Mouse (Mus musculus) left cerebral cortex, postnatal 14 days (tissue): ENCODE measurements around the gene Cers3. TPM values are rescaled to one million over a fixed set of nuclear protein-coding genes. Genes with fewer than 3 reads are reported as not detected.

ENCODE experiments used
- DNase-seq, 2 experiments: peaks; one replicate each; pipeline ENCODE4 v3.0.0; 2021 to 2022; ENCODE audit warnings: low spot score in 2 of 2, mixed read lengths in 1 of 2
- intact Hi-C: fragments of 180-260 bp; cut with DNase I; formaldehyde crosslinking; loops from one replicate; pipeline ENCODE4 v1.15.1; 2025
- total RNA-seq, 2 experiments: library from RNA; stranded (reverse); gene quantifications; 2 replicates each; pipeline ENCODE4 v1.2.3; 2021

The Cers3 gene
- total RNA-seq, 2 experiments from 2014 or later: 0.42 to 0.74 TPM

- DNase-seq: peak in 1 of 2 experiments; percentile 27
- intact Hi-C loops: loop anchor here (5.0 kb wide), 1 partner anchor 377 kb away; no protein-coding TSS in a partner anchor
These were observed 76.7 kb downstream of the Cers3 start for GRCm38 (mm10) chr7:66820034-66820433.

GRCm38 (mm10) chr7:66830803-66831202, 87.5 kb downstream of the Cers3 start:
- no peak for DNase-seq
- intact Hi-C loops: no loop called here

DNA sequence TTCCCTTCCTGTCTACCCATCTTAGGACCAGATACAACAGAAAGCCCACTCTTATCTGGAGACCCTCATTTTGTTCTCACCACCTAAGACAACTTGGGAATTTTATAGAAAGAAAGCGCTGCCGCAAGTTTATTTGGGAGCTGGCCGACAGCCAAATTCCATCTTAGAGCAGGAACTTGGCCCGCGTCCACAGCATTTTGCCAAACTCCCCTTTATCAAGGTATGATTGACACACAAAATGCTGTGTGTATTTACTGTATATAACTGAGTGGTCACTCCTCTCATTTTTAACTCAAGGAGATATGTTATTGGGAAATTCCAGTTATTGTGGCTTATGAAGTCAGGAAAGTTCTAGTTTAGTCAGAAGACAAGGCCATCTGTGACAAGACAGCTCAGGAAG, 88.0 kb downstream of the Cers3 start:
- intact Hi-C loops: no loop called here
- peak in 1 of 2 experiments; percentile 49 for DNase-seq

- DNase-seq: peak; percentile 96 to 98
These were observed 96.2 kb downstream of the Cers3 start, which contains the start of gene Adamts17 for GRCm38 (mm10) chr7:66839463-66840007. Adamts17 (plus strand) TSS chr7:66839735.

GRCm38 (mm10) chr7:66840008-66840719, 96.9 kb downstream of the Cers3 start:
- DNase-seq: peak in 1 of 2 experiments; percentile 40
- intact Hi-C loops: loop anchor here (5.0 to 10.0 kb wide), 2 partner anchors 225 to 792 kb away; no protein-coding TSS in a partner anchor

More at GRCm38 (mm10) chr7:66839463-66840007, 96.2 kb downstream of the Cers3 start, which contains the start of gene Adamts17:
- intact Hi-C loops: loop anchor here (2.0 to 10.0 kb wide), 3 partner anchors 129 to 793 kb away; no protein-coding TSS in a partner anchor

DNA sequence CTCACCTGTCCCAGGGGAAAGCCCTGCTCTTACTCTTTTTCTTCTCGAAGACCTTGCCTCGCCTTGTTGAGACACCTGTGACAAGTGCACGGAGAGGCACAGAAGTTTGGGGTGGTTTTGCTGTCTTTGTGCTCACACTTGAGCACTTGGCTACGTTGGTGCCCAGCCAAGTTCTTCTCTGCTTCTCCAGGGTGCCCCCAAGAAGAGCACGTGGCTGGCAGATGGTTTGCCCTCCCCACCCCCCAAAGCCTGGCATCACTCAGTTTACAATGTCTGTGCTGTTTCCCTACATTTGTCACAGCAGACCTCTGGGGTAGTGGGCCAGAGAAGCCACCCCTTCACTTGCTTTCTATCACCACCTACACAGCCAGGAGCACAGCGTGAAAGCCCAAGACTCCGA, 97.9 kb downstream of the Cers3 start:
- intact Hi-C loops: loop anchor here (5.0 to 10.0 kb wide), 2 partner anchors 224 to 791 kb away; no protein-coding TSS in a partner anchor
- DNase-seq: peak in 1 of 2 experiments; percentile 24

- intact Hi-C loops: loop anchor here (1.0 to 10.0 kb wide), 3 partner anchors 223 to 790 kb away; no protein-coding TSS in a partner anchor
- DNase-seq: peak; percentile 91 to 92
These were observed 98.7 kb downstream of the Cers3 start for GRCm38 (mm10) chr7:66842021-66842420.

- intact Hi-C loops: loop anchor here (5.0 to 10.0 kb wide), 2 partner anchors 221 to 788 kb away; no protein-coding TSS in a partner anchor
- DNase-seq: no peak
These were observed 100.5 kb downstream of the Cers3 start for GRCm38 (mm10) chr7:66843846-66844245.

- intact Hi-C loops: loop anchor here (10.0 kb wide), 1 partner anchor 218 kb away; no protein-coding TSS in a partner anchor
- DNase-seq: no peak
These were observed 103.3 kb downstream of the Cers3 start for GRCm38 (mm10) chr7:66846582-66846981.

GRCm38 (mm10) chr7:66847299-66847698, 104.0 kb downstream of the Cers3 start:
- intact Hi-C loops: loop anchor here (10.0 kb wide), 1 partner anchor 218 kb away; no protein-coding TSS in a partner anchor

GRCm38 (mm10) chr7:66849316-66849715, 106.0 kb downstream of the Cers3 start:
- DNase-seq: no peak
- intact Hi-C loops: loop anchor here (10.0 kb wide), 1 partner anchor 215 kb away; no protein-coding TSS in a partner anchor

More at GRCm38 (mm10) chr7:66847299-66847698, 104.0 kb downstream of the Cers3 start:
- DNase-seq: no peak

GRCm38 (mm10) chr7:66852164-66852563, 108.9 kb downstream of the Cers3 start:
- intact Hi-C loops: no loop called here
- DNase-seq: no peak

GRCm38 (mm10) chr7:66857610-66858009, 114.3 kb downstream of the Cers3 start:
- no peak for DNase-seq
- intact Hi-C loops: no loop called here

DNA sequence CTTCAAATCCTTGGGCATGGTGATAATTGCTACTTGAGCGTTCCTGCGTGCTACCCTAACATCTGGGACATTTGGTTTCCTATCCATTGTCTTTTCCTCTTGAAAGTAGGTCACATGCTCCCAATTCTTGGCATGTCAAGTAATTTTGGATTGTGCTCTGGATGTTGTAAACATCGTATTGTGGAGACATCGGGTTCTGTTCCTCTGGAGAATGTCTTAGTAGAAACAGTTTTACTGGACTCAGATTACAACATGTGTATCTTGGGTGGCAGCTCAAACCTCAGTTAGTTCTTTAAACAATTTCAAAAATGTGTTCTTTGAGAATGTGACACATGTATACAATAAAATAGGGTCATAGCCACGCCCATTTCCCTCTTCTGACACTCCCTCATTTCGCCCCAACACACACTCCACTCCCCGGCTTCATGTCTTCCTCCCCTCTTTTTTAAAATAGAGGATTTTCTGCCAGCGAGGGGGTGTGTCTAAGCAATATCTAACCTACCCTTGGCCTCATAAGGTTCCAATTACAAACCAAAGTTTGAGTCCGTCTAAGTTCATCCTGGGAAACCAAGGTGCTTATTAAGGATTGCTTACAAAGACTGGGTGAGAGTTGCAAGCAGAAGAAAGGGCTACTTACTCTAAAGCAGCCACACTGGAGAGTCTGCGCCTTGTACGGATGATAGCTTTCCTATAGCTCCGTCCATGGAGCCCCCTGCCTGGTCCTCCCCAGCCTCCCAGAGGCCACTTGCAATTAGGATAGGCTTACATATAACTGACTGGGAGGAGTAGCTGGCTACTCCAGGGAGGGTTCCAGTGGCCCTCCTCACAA, 115.2 kb downstream of the Cers3 start:
- intact Hi-C loops: no loop called here
- DNase-seq: no peak

DNA sequence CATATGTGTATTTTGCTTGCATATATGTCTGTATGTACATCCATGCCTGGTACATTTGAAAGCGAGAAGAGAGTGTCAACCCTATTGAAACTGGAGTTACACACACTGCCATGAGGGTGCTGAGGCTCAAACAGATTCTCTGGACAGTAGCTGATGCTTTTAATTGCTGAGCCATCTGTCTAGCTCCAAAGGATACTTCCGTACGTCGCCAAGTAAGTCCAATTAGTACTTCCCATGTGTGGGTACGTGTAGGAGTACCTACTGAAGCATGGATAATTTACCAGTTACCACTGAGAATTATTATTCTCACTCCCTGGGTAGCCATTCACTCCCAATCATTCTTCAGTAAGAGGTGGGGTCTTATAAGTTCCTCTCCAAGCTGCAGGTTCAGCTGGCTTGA, 115.9 kb downstream of the Cers3 start:
- no peak for DNase-seq
- intact Hi-C loops: no loop called here

GRCm38 (mm10) chr7:66866944-66867718, 123.8 kb downstream of the Cers3 start:
- intact Hi-C loops: no loop called here
- DNase-seq: peak in 1 of 2 experiments; percentile 48

- intact Hi-C loops: no loop called here
- peak; percentile 72 to 76 for DNase-seq
These were observed 124.6 kb downstream of the Cers3 start for GRCm38 (mm10) chr7:66867719-66868501.

DNA sequence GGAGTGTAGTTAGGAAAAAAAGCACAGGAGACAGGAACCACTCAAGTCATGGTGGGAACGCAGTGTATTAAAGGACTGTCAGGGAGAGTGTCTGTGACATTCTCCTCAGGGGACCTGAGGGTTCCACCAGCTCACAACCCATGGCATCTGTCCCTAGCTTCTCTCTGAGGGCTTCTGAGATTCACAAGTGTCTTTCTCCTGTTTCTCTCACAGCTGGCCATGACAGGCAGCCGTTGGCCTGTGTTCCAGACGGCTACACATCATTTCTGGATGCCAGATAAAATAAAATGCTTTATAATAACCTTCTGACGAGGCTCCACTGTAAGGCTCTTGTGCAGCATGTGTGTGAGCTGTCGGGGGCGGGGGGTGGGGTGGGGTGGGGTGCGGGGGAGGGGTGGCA, 128.2 kb downstream of the Cers3 start:
- intact Hi-C loops: no loop called here
- DNase-seq: no peak
